ENCODE assay signal across 8 mouse cellular contexts in genomic region chr2:28468486-28469225, GRCm38 (mm10). TPM values are rescaled to one million over a fixed set of nuclear protein-coding genes. Genes with fewer than 3 reads are reported as not detected.
DNase-seq lines count a peak whose midpoint lies in the region; ATAC-seq and TF ChIP-seq lines count a peak whose summit lies in the region.

No protein-coding gene starts in this region.

- no peak for TF ChIP-seq CTCF in lung, embryonic 14.5 days (IDR thresholded peaks at IDR 0.05; ENCODE audit: low read depth)
- no peak for TF ChIP-seq CTCF in midbrain, postnatal 0 days (IDR thresholded peaks at IDR 0.05)

- ATAC-seq in lung, embryonic 14.5 days (ENCODE audit: insufficient read depth): no peak
- ATAC-seq in hindbrain, embryonic 14.5 days (ENCODE audit: low FRiP score): no peak
- ATAC-seq in midbrain, postnatal 0 days (ENCODE audit: low FRiP score): no peak

- peaks cover 35% of the 10 kb centered on the region for H3K36me3 ChIP-seq in lung, embryonic 14.5 days (ENCODE audit: insufficient read depth)
- H3K36me3 ChIP-seq in embryonic facial prominence, embryonic 10.5 days (replicated peaks): peaks cover 49% of the 10 kb centered on the region
- peaks cover 33% of the 10 kb centered on the region for H3K36me3 ChIP-seq in hindbrain, embryonic 14.5 days (replicated peaks; ENCODE audit: control insufficient read depth, insufficient read depth)
- H3K36me3 ChIP-seq in midbrain, postnatal 0 days (ENCODE audit: insufficient read depth, low read length): peaks cover 18% of the 10 kb centered on the region

- no peak overlapping the region for H3K27ac ChIP-seq in lung, embryonic 14.5 days (ENCODE audit: low read depth)
- peak overlapping the region; percentile 93 for H3K27ac ChIP-seq in embryonic facial prominence, embryonic 10.5 days (replicated peaks)
- H3K27ac ChIP-seq in hindbrain, embryonic 14.5 days: 0 out of 2 replicates have a peak overlapping the region, but pooled peaks have one; percentile 23
- peak overlapping the region; percentile 65; the same call in 1 of the 2 replicates for H3K27ac ChIP-seq in midbrain, postnatal 0 days (ENCODE audit: low read depth, low read length)

- no peak for DNase-seq in lung, embryonic 14.5 days
- DNase-seq in lung, postnatal 10 days: no peak
- DNase-seq in embryonic facial prominence, embryonic 10.5 days (ENCODE audit: low spot score): no peak
- DNase-seq in hindbrain, embryonic 14.5 days (ENCODE audit: low spot score): no peak
- DNase-seq in midbrain, postnatal 0 days (ENCODE audit: low spot score): no peak
- DNase-seq in gastrocnemius, adult 18-20 months (ENCODE audit: low spot score): no peak
- no peak for DNase-seq in natural killer cell, adult 2 months (ENCODE audit: low spot score in 2 of 2)
- no peak for DNase-seq in urinary bladder, postnatal 10 days (ENCODE audit: low spot score)

- H3K4me1 ChIP-seq in lung, embryonic 14.5 days (ENCODE audit: insufficient read depth): peaks cover 3% of the 10 kb centered on the region; the same call in 1 of the 2 replicates
- H3K4me1 ChIP-seq in embryonic facial prominence, embryonic 10.5 days: peaks cover 27% of the 10 kb centered on the region
- peaks cover 13% of the 10 kb centered on the region for H3K4me1 ChIP-seq in hindbrain, embryonic 14.5 days (replicated peaks; ENCODE audit: control insufficient read depth, insufficient read depth, low read length)
- H3K4me1 ChIP-seq in midbrain, postnatal 0 days (ENCODE audit: insufficient read depth, low read length): peaks cover 14% of the 10 kb centered on the region

- H3K4me3 ChIP-seq in lung, embryonic 14.5 days (ENCODE audit: low read depth, low read length): peak overlapping the region; percentile 80
- peak overlapping the region; percentile 97 for H3K4me3 ChIP-seq in embryonic facial prominence, embryonic 10.5 days
- peak overlapping the region; percentile 81 for H3K4me3 ChIP-seq in hindbrain, embryonic 14.5 days (replicated peaks; ENCODE audit: low read length)
- peak overlapping the region; percentile 92 for H3K4me3 ChIP-seq in midbrain, postnatal 0 days (ENCODE audit: low read depth, low read length)

- no peaks in the 10 kb centered on the region; the same call in 1 of the 2 replicates for H3K9me3 ChIP-seq in lung, embryonic 14.5 days (ENCODE audit: low read depth, low read length)
- H3K9me3 ChIP-seq in embryonic facial prominence, embryonic 10.5 days: peaks cover 3% of the 10 kb centered on the region; the same call in 1 of the 2 replicates
- no peaks in the 10 kb centered on the region for H3K9me3 ChIP-seq in hindbrain, embryonic 14.5 days (ENCODE audit: control insufficient read depth, low read length)
- 0 out of 2 replicates have a peak, but pooled peaks cover 3% of the 10 kb centered on the region for H3K9me3 ChIP-seq in midbrain, postnatal 0 days (ENCODE audit: low read length)

- H3K27me3 ChIP-seq in lung, embryonic 14.5 days (ENCODE audit: insufficient read depth, low read length): no peaks in the 10 kb centered on the region
- peaks cover 21% of the 10 kb centered on the region for H3K27me3 ChIP-seq in embryonic facial prominence, embryonic 10.5 days (replicated peaks; ENCODE audit: low read depth, poor library complexity, severe bottlenecking)
- no peaks in the 10 kb centered on the region for H3K27me3 ChIP-seq in hindbrain, embryonic 14.5 days (ENCODE audit: control insufficient read depth, insufficient read depth, low read length)
- no peaks in the 10 kb centered on the region for H3K27me3 ChIP-seq in midbrain, postnatal 0 days (ENCODE audit: insufficient read depth, low read length)

- peak overlapping the region; percentile 85 for H3K4me2 ChIP-seq in lung, embryonic 14.5 days
- peak overlapping the region; percentile 68 for H3K4me2 ChIP-seq in hindbrain, embryonic 14.5 days (replicated peaks)
- H3K4me2 ChIP-seq in midbrain, postnatal 0 days (ENCODE audit: low read depth, low read length, poor library complexity, severe bottlenecking): peak overlapping the region; percentile 82

- 49% methylated on average over 18 of the region's 18 CpGs for WGBS in lung, embryonic 14.5 days
- WGBS in embryonic facial prominence, embryonic 10.5 days: 57% methylated on average over 18 of the region's 18 CpGs
- WGBS in hindbrain, embryonic 14.5 days: 57% methylated on average over 18 of the region's 18 CpGs
- 60% methylated on average over 18 of the region's 18 CpGs for WGBS in midbrain, postnatal 0 days

- H3K9ac ChIP-seq in lung, embryonic 14.5 days: peak overlapping the region; percentile 92
- H3K9ac ChIP-seq in hindbrain, embryonic 14.5 days: peak overlapping the region; percentile 89
- H3K9ac ChIP-seq in midbrain, postnatal 0 days (replicated peaks; ENCODE audit: low read length, poor library complexity, severe bottlenecking): peak overlapping the region; percentile 95

RNA-seq across cellular contexts. Expression of gene Mrps2, which starts 0.8 kb away (rescaled TPM):
- 58.5 and 59.9 TPM in 2 replicates for polyA plus RNA-seq in lung, embryonic 14.5 days (2014; fragmentation: Nextera tagmentation; extraction: Ambion mirVana)
- polyA plus RNA-seq in embryonic facial prominence, embryonic 10.5 days (2016; fragmentation: Nextera tagmentation; extraction: Ambion mirVana): 68.5 and 71.9 TPM in 2 replicates
- 49.3 and 51.8 TPM in 2 replicates for polyA plus RNA-seq in hindbrain, embryonic 14.5 days (2014; fragmentation: Nextera tagmentation; extraction: Ambion mirVana)
- total RNA-seq in midbrain, postnatal 0 days (2014; rRNA removed): 27.7 and 28.2 TPM in 2 replicates
- polyA plus RNA-seq in midbrain, postnatal 0 days (2015; fragmentation: Nextera tagmentation; extraction: Ambion mirVana): 38.3 and 42.3 TPM in 2 replicates
- 10 to 100 TPM; 21.1 to 22.9 TPM for total RNA-seq in gastrocnemius, adult 18-20 months (2021)

RNA-seq across cellular contexts. Expression of gene 1700007K13Rik, which starts 2.5 kb away (rescaled TPM):
- polyA plus RNA-seq in lung, embryonic 14.5 days (2014; fragmentation: Nextera tagmentation; extraction: Ambion mirVana): 1.3 TPM in 1 of 2 replicates, not detected in the other
- polyA plus RNA-seq in embryonic facial prominence, embryonic 10.5 days (2016; fragmentation: Nextera tagmentation; extraction: Ambion mirVana): 1.3 and 1.5 TPM in 2 replicates
- 4.0 and 6.2 TPM in 2 replicates for polyA plus RNA-seq in hindbrain, embryonic 14.5 days (2014; fragmentation: Nextera tagmentation; extraction: Ambion mirVana)
- 3.4 and 6.2 TPM in 2 replicates for total RNA-seq in midbrain, postnatal 0 days (2014; rRNA removed)
- polyA plus RNA-seq in midbrain, postnatal 0 days (2015; fragmentation: Nextera tagmentation; extraction: Ambion mirVana): 5.4 and 5.8 TPM in 2 replicates
- total RNA-seq in gastrocnemius, adult 18-20 months (2021): not detected

RNA-seq across cellular contexts. Expression of gene Ppp1r26, which starts 22.1 kb away (rescaled TPM):
- 5.9 and 6.8 TPM in 2 replicates for polyA plus RNA-seq in lung, embryonic 14.5 days (2014; fragmentation: Nextera tagmentation; extraction: Ambion mirVana)
- 5.0 and 5.3 TPM in 2 replicates for polyA plus RNA-seq in embryonic facial prominence, embryonic 10.5 days (2016; fragmentation: Nextera tagmentation; extraction: Ambion mirVana)
- polyA plus RNA-seq in hindbrain, embryonic 14.5 days (2014; fragmentation: Nextera tagmentation; extraction: Ambion mirVana): 15.5 and 15.9 TPM in 2 replicates
- total RNA-seq in midbrain, postnatal 0 days (2014; rRNA removed): 54.5 and 84.3 TPM in 2 replicates
- polyA plus RNA-seq in midbrain, postnatal 0 days (2015; fragmentation: Nextera tagmentation; extraction: Ambion mirVana): 14.2 and 17.5 TPM in 2 replicates
- total RNA-seq in gastrocnemius, adult 18-20 months (2021): 1 to 10 TPM; 2.4 to 3.0 TPM

RNA-seq across cellular contexts. Expression of gene Gbgt1, which starts 28.0 kb away (rescaled TPM):
- polyA plus RNA-seq in lung, embryonic 14.5 days (2014; fragmentation: Nextera tagmentation; extraction: Ambion mirVana): 0.41 and 0.76 TPM in 2 replicates
- 0.22 TPM in 1 of 2 replicates, not detected in the other for polyA plus RNA-seq in embryonic facial prominence, embryonic 10.5 days (2016; fragmentation: Nextera tagmentation; extraction: Ambion mirVana)
- polyA plus RNA-seq in hindbrain, embryonic 14.5 days (2014; fragmentation: Nextera tagmentation; extraction: Ambion mirVana): 1.3 and 1.7 TPM in 2 replicates
- total RNA-seq in midbrain, postnatal 0 days (2014; rRNA removed): 3.3 and 5.4 TPM in 2 replicates
- 0.75 and 0.81 TPM in 2 replicates for polyA plus RNA-seq in midbrain, postnatal 0 days (2015; fragmentation: Nextera tagmentation; extraction: Ambion mirVana)
- under 1 TPM; 0.81 to 0.89 TPM for total RNA-seq in gastrocnemius, adult 18-20 months (2021)

RNA-seq across cellular contexts. Expression of gene Gm10134, which starts 37.2 kb away (rescaled TPM):
- polyA plus RNA-seq in lung, embryonic 14.5 days (2014; fragmentation: Nextera tagmentation; extraction: Ambion mirVana): 1.2 and 2.4 TPM in 2 replicates
- not detected in 2 replicates for polyA plus RNA-seq in embryonic facial prominence, embryonic 10.5 days (2016; fragmentation: Nextera tagmentation; extraction: Ambion mirVana)
- 0.90 and 2.9 TPM in 2 replicates for polyA plus RNA-seq in hindbrain, embryonic 14.5 days (2014; fragmentation: Nextera tagmentation; extraction: Ambion mirVana)
- total RNA-seq in midbrain, postnatal 0 days (2014; rRNA removed): not detected in 2 replicates
- polyA plus RNA-seq in midbrain, postnatal 0 days (2015; fragmentation: Nextera tagmentation; extraction: Ambion mirVana): 3.6 and 4.0 TPM in 2 replicates
- under 1 TPM in 1 of 2 experiments, not detected in 1; 0.74 TPM for total RNA-seq in gastrocnemius, adult 18-20 months (2021)
